Mouse (Mus musculus): ENCODE data around the gene Cdk16. TPM values are rescaled to one million over a fixed set of nuclear protein-coding genes. Genes with fewer than 3 reads are reported as not detected.

Cdk16 gene
- polyA plus RNA-seq (2014; fragmentation: Illumina TruSeq; extraction: RNeasy Lipid Tissue Mini Kit (QIAGEN cat#74804); ENCODE audit: low read depth, low replicate concordance) = 7.8 TPM

GRCm38 (mm10) chrX:20687519-20688067 is at the start of gene Cdk16:
Gene Cdk16 (plus strand): TSS chrX:20687954.

GRCm38 (mm10) chrX:20658026-20658652 is 29.6 kb upstream of the Cdk16 start, which contains the start of gene Uba1:
Gene Uba1 (plus strand): TSS chrX:20658326.

GRCm38 (mm10) chrX:20703741-20704290 is 16.1 kb downstream of the Cdk16 start, which contains the start of gene Usp11:
Gene Usp11 (plus strand): TSS chrX:20703906.

Other genes with a start within 250 kb of the Cdk16 start
- gene Rgn, start 138.2 kb upstream of the Cdk16 start, polyA plus RNA-seq (2014; fragmentation: Illumina TruSeq; extraction: RNeasy Lipid Tissue Mini Kit (QIAGEN cat#74804); ENCODE audit: low read depth, low replicate concordance) = 4,203 TPM
- gene Rbm10, start 70.5 kb upstream of the Cdk16 start, polyA plus RNA-seq (2014; fragmentation: Illumina TruSeq; extraction: RNeasy Lipid Tissue Mini Kit (QIAGEN cat#74804); ENCODE audit: low read depth, low replicate concordance) = 4.8 TPM
- gene Ndufb11, start 70.3 kb upstream of the Cdk16 start, polyA plus RNA-seq (2014; fragmentation: Illumina TruSeq; extraction: RNeasy Lipid Tissue Mini Kit (QIAGEN cat#74804); ENCODE audit: low read depth, low replicate concordance) = 62.3 TPM
- 70.6 TPM for gene Uba1, start 29.6 kb upstream of the Cdk16 start, polyA plus RNA-seq (2014; fragmentation: Illumina TruSeq; extraction: RNeasy Lipid Tissue Mini Kit (QIAGEN cat#74804); ENCODE audit: low read depth, low replicate concordance)
- 0.32 TPM for gene Usp11, start 16.0 kb downstream of the Cdk16 start, polyA plus RNA-seq (2014; fragmentation: Illumina TruSeq; extraction: RNeasy Lipid Tissue Mini Kit (QIAGEN cat#74804); ENCODE audit: low read depth, low replicate concordance)
- gene Araf, start 109.9 kb downstream of the Cdk16 start, polyA plus RNA-seq (2014; fragmentation: Illumina TruSeq; extraction: RNeasy Lipid Tissue Mini Kit (QIAGEN cat#74804); ENCODE audit: low read depth, low replicate concordance) = 32.1 TPM
- gene Timp1, start 182.2 kb downstream of the Cdk16 start, polyA plus RNA-seq (2014; fragmentation: Illumina TruSeq; extraction: RNeasy Lipid Tissue Mini Kit (QIAGEN cat#74804); ENCODE audit: low read depth, low replicate concordance) = not detected
- gene Syn1, start 233.1 kb downstream of the Cdk16 start, polyA plus RNA-seq (2014; fragmentation: Illumina TruSeq; extraction: RNeasy Lipid Tissue Mini Kit (QIAGEN cat#74804); ENCODE audit: low read depth, low replicate concordance) = 0.11 TPM
- gene Cfp, start 243.6 kb downstream of the Cdk16 start, polyA plus RNA-seq (2014; fragmentation: Illumina TruSeq; extraction: RNeasy Lipid Tissue Mini Kit (QIAGEN cat#74804); ENCODE audit: low read depth, low replicate concordance) = 3.4 TPM

Measured in liver, adult 10 weeks (tissue).